Mouse (Mus musculus) forebrain, embryonic 13.5 days (tissue): ENCODE results near the gene Kbtbd3. TPM values are rescaled to one million over a fixed set of nuclear protein-coding genes. Genes with fewer than 3 reads are reported as not detected.

Experiments
- ATAC-seq: fragments of 200-750 bp; cut with Nextera tagmentation; 2 replicates; pipeline ENCODE4 v1.8.0; 2017
- H3K27ac ChIP-seq: fragments of 300-500 bp; sonication (generic); 2 replicates; pipeline ENCODE4 v1.5.1; 2015; ENCODE audit warnings: inconsistent platforms, mild to moderate bottlenecking, moderate library complexity
- H3K27me3 ChIP-seq: fragments of 300-500 bp; sonication (generic); 2 replicates; pipeline ENCODE4 v1.6.1; 2015; ENCODE audit warnings: mild to moderate bottlenecking, inconsistent platforms
- H3K36me3 ChIP-seq: fragments of 300-500 bp; sonication (generic); 2 replicates; pipeline ENCODE4 v1.6.1; 2015; ENCODE audit warnings: mild to moderate bottlenecking, inconsistent platforms; ENCODE audit not compliant: poor library complexity, severe bottlenecking
- H3K4me1 ChIP-seq: fragments of 300-500 bp; sonication (generic); 2 replicates; pipeline ENCODE4 v1.6.1; 2015; ENCODE audit warnings: inconsistent platforms
- H3K4me2 ChIP-seq: fragments of 300-500 bp; sonication (generic); 2 replicates; pipeline ENCODE4 v1.6.1; 2015; ENCODE audit warnings: inconsistent platforms, mild to moderate bottlenecking, moderate library complexity
- H3K4me3 ChIP-seq: fragments of 300-500 bp; sonication (generic); 2 replicates; pipeline ENCODE4 v1.5.1; 2015; ENCODE audit warnings: mild to moderate bottlenecking, inconsistent platforms
- H3K9ac ChIP-seq: fragments of 300-500 bp; sonication (generic); 2 replicates; pipeline ENCODE4 v1.6.1; 2015; ENCODE audit warnings: mild to moderate bottlenecking, inconsistent platforms
- H3K9me3 ChIP-seq: fragments of 300-500 bp; sonication (generic); replicated peaks from 2 replicates; pipeline ENCODE4 v1.6.1; 2016; ENCODE audit warnings: inconsistent platforms
- WGBS: fragments of 180-500 bp; shearing (Covaris S2); methylation state at CpG from one replicate; pipeline ENCODE4 v1.1.7; 2015; 5-methylcytosine and 5-hydroxymethylcytosine counted together
- microRNA-seq: library from miRNA; unstranded; fragments of <30 nt; microRNA quantifications from one replicate; pipeline ENCODE4, GENCODE M21; 2016
- polyA plus RNA-seq: library from polyadenylated mRNA; unstranded; fragments of >200 nt; fragmentation: Nextera tagmentation; extraction: Ambion mirVana; gene quantifications from 2 replicates; pipeline ENCODE4 v1.2.1, GENCODE M21; 2015

The Kbtbd3 gene
- polyA plus RNA-seq, 1 experiment from 2014 or later, result 8.7 TPM

DNA sequence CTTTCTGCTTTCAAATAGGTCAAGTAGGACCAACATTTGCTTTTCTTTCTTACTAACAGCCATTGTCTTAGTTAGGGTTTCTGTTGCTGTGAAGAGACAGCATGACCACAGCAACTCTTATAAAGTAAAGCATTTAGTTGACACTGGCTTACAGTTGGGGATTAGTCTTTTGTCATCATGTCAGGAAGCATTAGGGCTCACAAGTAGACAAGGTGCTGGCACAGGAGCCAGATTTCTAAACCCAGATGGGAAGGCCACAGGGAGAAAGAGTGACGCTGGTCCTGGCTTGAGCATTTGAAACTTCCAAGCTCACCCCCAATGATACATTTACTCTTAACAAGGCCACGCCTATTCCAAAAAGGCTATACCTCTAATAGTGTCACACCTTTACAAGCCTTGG, 6.1 kb downstream of the Kbtbd3 start:
- Histone ChIP-seq H3K27ac (no peak overlapping the region), H3K4me3 (no peak overlapping the region), H3K27me3 (no peaks in the 10 kb centered on the region), H3K4me2 (no peak overlapping the region), H3K4me1 (peaks cover 4% of the 10 kb centered on the region), H3K9me3 (no peaks in the 10 kb centered on the region), H3K9ac (no peak overlapping the region), H3K36me3 (no peaks in the 10 kb centered on the region)
- ATAC-seq, result no peak
- WGBS, result 91% methylated on average over 2 of the region's 2 CpGs

DNA sequence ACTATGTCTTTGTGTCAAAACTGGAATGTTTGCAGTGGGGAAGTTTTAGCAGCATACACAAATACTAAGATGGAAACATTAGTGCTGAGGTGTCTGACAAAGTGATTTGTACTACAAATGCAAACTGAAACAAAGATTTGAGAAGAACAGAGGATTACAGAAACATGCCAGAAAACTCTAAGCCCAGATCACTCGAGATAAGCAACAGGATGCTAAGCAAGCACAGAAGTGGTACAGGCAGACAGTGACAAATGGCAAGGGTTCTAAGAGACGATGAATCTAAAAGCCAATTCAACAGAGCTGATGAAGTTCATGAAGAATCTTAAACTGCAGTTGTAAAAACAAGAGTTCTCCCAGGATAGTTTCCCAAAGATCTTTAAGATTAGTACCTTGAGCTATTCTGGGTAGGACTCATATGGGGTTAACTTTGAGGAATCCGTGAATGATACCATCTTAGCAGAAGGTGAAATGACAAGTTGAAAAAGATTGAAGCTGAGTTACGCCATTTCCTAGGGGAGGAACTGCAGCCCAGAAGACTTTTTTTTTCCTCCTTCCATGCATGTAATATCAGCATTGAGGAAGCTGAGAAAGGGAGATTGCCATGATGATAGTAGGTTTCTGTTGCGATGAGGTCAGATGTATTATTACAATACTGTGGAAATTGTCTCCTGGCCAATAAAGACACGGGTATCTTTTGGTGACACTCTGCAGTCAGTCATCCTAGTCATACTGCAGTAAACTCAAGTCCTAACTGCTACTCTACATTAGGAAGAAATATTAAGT, 9.5 kb downstream of the Kbtbd3 start:
- no peaks in the 10 kb centered on the region for H3K4me1 ChIP-seq
- no peak for ATAC-seq
- 88% methylated on average over 6 of the region's 6 CpGs for WGBS

GRCm38 (mm10) chr9:4353163-4353562, 43.5 kb downstream of the Kbtbd3 start:
- Histone ChIP-seq H3K27ac (no peak overlapping the region), H3K36me3 (no peaks in the 10 kb centered on the region), H3K27me3 (no peaks in the 10 kb centered on the region), H3K9me3 (no peaks in the 10 kb centered on the region), H3K9ac (no peak overlapping the region), H3K4me3 (no peak overlapping the region), H3K4me1 (no peaks in the 10 kb centered on the region), H3K4me2 (no peak overlapping the region)
- ATAC-seq, result no peak
- 69% methylated on average over 1 of the region's 1 CpGs for WGBS

More for the DNA sequence above, 9.5 kb downstream of the Kbtbd3 start:
- Histone ChIP-seq H3K4me3 (no peak overlapping the region), H3K9me3 (no peaks in the 10 kb centered on the region), H3K27ac (no peak overlapping the region), H3K27me3 (no peaks in the 10 kb centered on the region), H3K4me2 (no peak overlapping the region), H3K36me3 (no peaks in the 10 kb centered on the region), H3K9ac (no peak overlapping the region)

DNA sequence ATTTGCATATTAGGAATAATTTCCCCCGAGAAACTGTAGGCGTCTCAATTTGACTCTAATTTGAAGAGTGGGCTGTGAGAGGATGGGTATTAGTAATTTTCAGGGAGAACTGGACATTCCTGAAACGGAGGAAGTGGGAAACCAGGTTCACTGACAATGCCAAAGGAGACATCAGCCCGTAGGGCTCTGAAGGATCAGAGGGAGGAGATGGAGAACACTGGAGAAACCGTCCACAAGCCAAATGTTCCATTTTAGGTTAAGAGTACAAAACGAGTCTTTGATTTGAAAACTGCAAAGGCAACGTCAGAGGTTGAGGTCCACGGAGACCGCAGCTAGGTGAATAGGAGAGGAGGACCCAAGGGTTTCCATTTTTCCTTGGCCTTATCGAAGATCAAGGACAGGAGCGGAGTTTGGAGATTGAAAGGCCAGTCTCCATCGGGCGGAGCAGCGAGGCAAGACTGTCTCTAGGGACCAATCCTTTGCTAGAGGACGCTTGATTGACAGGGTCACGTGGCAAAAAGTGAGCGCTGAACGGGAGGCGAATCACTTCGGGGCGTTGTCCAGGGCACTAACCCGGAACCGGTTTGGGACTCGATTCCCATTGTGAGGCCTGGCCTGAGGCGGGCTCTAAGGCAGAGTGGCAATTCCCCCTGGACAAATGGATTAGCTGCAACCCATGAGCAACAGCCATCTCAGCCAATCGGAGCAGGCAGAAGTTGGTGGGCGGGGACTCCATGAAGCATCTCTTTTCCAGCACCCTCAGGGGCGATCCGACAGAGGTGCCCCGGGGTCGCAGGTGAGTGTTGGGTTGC, 66.4 kb downstream of the Kbtbd3 start, which contains the start of gene Msantd4:
TSS of gene Msantd4 (plus strand) at position 735 of the 812 bp plus-strand sequence.
- Histone ChIP-seq H3K4me3 (peak within 1 kb of the TSS; percentile 70), H3K4me2 (peak within 1 kb of the TSS; percentile 68), H3K4me1 (peaks cover 21% of the 10 kb centered on the region), H3K9ac (peak within 1 kb of the TSS; percentile 74), H3K9me3 (no peaks in the 10 kb centered on the region), H3K36me3 (0 out of 2 replicates have a peak, but pooled peaks cover 3% of the 10 kb centered on the region), H3K27ac (peak within 1 kb of the TSS; percentile 79), H3K27me3 (no peaks in the 10 kb centered on the region)
- peak; percentile 100 for ATAC-seq
- WGBS, result under 1% methylated on average over 31 of the region's 31 CpGs

DNA sequence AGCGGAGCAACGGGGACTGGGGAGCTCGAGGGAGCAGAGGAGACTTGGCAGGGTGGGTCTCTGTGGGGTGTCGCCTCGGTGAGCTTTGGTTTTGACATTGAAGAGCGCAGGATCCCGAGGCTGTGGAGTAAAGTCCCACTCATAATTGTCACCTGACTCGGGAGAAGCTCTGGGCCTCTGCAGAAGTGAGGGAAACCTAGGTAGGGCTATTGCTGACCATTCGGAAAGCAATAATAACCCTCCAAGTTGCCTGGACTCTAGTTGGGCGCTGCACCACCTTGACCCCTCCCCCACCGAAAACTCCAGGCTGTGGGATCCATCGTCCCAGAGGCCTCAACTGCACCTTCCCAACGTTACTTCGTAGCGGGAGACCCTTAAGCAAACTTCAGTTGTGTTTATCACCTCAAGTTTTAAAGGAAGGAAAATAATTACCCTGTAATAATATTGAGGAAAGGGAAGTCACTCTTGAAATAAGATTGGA, 67.0 kb downstream of the Kbtbd3 start:
- WGBS, result under 1% methylated on average over 15 of the region's 15 CpGs
- Histone ChIP-seq H3K4me1 (peaks cover 21% of the 10 kb centered on the region), H3K36me3 (peaks cover 6% of the 10 kb centered on the region; the same call in 1 of the 2 replicates), H3K27ac (0 out of 2 replicates have a peak overlapping the region, but pooled peaks have one; percentile 32), H3K9ac (peak overlapping the region; percentile 74), H3K27me3 (no peaks in the 10 kb centered on the region), H3K4me3 (peak overlapping the region; percentile 70), H3K4me2 (peak overlapping the region; percentile 68), H3K9me3 (no peaks in the 10 kb centered on the region)
- no peak for ATAC-seq

Small RNA genes lying within 50 kb of the gene (microRNA-seq; reads per million reads assigned to microRNA genes)
- gene Gm22195 (not detected), gene Gm23992 (not detected)

Other genes with a start within 250 kb of the Kbtbd3 start
- 34.2 and 35.9 TPM in 2 replicates for gene Aasdhppt, start 362 bp upstream of the Kbtbd3 start, polyA plus RNA-seq
- 65.2 and 66.4 TPM in 2 replicates for gene Msantd4, start 66.7 kb downstream of the Kbtbd3 start, polyA plus RNA-seq